Mouse (Mus musculus): ENCODE data around the gene Hoxa3. TPM values are rescaled to one million over a fixed set of nuclear protein-coding genes. Genes with fewer than 3 reads are reported as not detected.

Hoxa3 gene
- polyA plus RNA-seq, 1 experiment = 3.5 TPM

- 60% methylated on average over 11 of the region's 11 CpGs for WGBS
- H3K27ac ChIP-seq (ENCODE audit: control insufficient read depth, insufficient read depth, low read length) = no peak overlapping the region
- no peak for DNase-seq
- no peak overlapping the region for H3K4me3 ChIP-seq (ENCODE audit: control insufficient read depth, insufficient read depth, low read length)
- no peaks in the 10 kb centered on the region; the same call in 1 of the 2 replicates for H3K4me1 ChIP-seq (replicated peaks; ENCODE audit: control insufficient read depth, insufficient read depth, low read length)
- TF ChIP-seq POLR2A (IDR thresholded peaks at IDR 0.05; ENCODE audit: control insufficient read depth, extremely low read depth, insufficient read depth, low read length, poor library complexity) (no peak), CTCF (IDR thresholded peaks at IDR 0.05; ENCODE audit: borderline replicate concordance, control insufficient read depth, extremely low read depth, insufficient read depth, low read length, poor library complexity) (no peak)
- H3K36me3 ChIP-seq (ENCODE audit: control insufficient read depth, insufficient read depth, low read length) = no peaks in the 10 kb centered on the region
- H3K27me3 ChIP-seq (ENCODE audit: control insufficient read depth, insufficient read depth, low read length) = peaks cover 42% of the 10 kb centered on the region
These were observed 14.5 kb upstream of the Hoxa3 start for GRCm38 (mm10) chr6:52227470-52228222.

- Histone ChIP-seq H3K4me3 (ENCODE audit: control insufficient read depth, insufficient read depth, low read length) (no peak overlapping the region), H3K27me3 (ENCODE audit: control insufficient read depth, insufficient read depth, low read length) (peaks cover 38% of the 10 kb centered on the region), H3K4me1 (replicated peaks; ENCODE audit: control insufficient read depth, insufficient read depth, low read length) (no peaks in the 10 kb centered on the region; the same call in 1 of the 2 replicates), H3K36me3 (ENCODE audit: control insufficient read depth, insufficient read depth, low read length) (no peaks in the 10 kb centered on the region), H3K27ac (ENCODE audit: control insufficient read depth, insufficient read depth, low read length) (no peak overlapping the region)
- 20% methylated on average over 26 of the region's 26 CpGs for WGBS
- TF ChIP-seq CTCF (IDR thresholded peaks at IDR 0.05; ENCODE audit: borderline replicate concordance, control insufficient read depth, extremely low read depth, insufficient read depth, low read length, poor library complexity) (no peak), POLR2A (IDR thresholded peaks at IDR 0.05; ENCODE audit: control insufficient read depth, extremely low read depth, insufficient read depth, low read length, poor library complexity) (no peak)
- no peak for DNase-seq
These were observed 13.6 kb upstream of the Hoxa3 start for GRCm38 (mm10) chr6:52226569-52227257.

DNA sequence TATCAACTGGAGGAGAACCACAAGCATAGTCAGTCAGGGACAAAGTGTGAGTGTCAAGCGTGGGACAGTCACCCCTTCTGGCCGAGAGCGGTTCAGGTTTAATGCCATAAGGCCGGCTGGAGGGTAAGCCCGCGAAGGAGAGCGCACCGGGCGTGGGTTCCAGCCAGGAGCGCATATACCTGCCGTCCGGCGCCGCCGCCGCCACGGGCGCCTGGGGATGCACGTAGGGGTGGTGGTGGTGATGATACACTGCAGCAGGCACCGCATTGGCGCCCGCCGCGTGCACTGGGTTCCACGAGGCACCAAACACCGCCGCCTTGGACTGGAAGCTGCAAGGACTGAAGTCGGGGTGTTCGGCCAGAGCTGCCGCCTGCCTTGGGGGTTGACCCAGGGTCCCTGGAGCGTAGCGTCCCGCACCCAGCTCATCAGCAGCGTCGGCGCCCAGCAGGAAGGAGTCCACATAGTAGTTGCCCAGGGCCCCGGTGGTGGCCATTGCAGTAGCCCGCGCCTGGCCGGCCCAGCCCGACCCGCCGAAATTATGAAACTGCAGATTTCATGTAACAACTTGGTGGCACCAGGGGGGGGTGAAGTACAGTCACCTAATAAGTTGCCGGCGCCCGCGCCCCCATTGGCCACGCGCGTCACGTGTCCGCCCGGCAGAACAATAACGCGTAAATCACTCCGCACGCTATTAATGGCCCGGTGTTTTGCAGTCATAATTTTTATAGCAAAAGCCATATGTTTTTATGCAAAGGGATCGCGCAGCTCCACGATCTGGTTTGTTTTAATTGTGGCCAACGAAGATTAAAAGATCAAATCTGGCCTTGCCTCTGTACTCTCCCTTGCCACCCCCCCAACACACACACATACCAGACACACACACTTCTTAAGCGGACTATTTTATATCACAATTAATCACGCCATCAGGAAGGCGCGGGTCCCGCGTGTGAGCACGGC, 12.8 kb upstream of the Hoxa3 start:
- Histone ChIP-seq H3K27me3 (ENCODE audit: control insufficient read depth, insufficient read depth, low read length) (peaks cover 38% of the 10 kb centered on the region), H3K27ac (ENCODE audit: control insufficient read depth, insufficient read depth, low read length) (no peak overlapping the region), H3K36me3 (ENCODE audit: control insufficient read depth, insufficient read depth, low read length) (no peaks in the 10 kb centered on the region), H3K4me1 (replicated peaks; ENCODE audit: control insufficient read depth, insufficient read depth, low read length) (peaks cover 2% of the 10 kb centered on the region; the same call in 1 of the 2 replicates), H3K4me3 (ENCODE audit: control insufficient read depth, insufficient read depth, low read length) (no peak overlapping the region)
- DNase-seq = no peak
- no peak for TF ChIP-seq CTCF (IDR thresholded peaks at IDR 0.05; ENCODE audit: borderline replicate concordance, control insufficient read depth, extremely low read depth, insufficient read depth, low read length, poor library complexity)
- WGBS = 1% methylated on average over 69 of the region's 69 CpGs

GRCm38 (mm10) chr6:52224895-52225611, 11.9 kb upstream of the Hoxa3 start:
- H3K4me1 ChIP-seq (replicated peaks; ENCODE audit: control insufficient read depth, insufficient read depth, low read length) = peaks cover 2% of the 10 kb centered on the region; the same call in 1 of the 2 replicates
- peaks cover 35% of the 10 kb centered on the region for H3K27me3 ChIP-seq (ENCODE audit: control insufficient read depth, insufficient read depth, low read length)
- H3K36me3 ChIP-seq (ENCODE audit: control insufficient read depth, insufficient read depth, low read length) = no peaks in the 10 kb centered on the region
- no peak for DNase-seq
- no peak overlapping the region for H3K4me3 ChIP-seq (ENCODE audit: control insufficient read depth, insufficient read depth, low read length)
- WGBS = under 1% methylated on average over 36 of the region's 36 CpGs
- no peak overlapping the region for H3K27ac ChIP-seq (ENCODE audit: control insufficient read depth, insufficient read depth, low read length)
- no peak for TF ChIP-seq POLR2A (IDR thresholded peaks at IDR 0.05; ENCODE audit: control insufficient read depth, extremely low read depth, insufficient read depth, low read length, poor library complexity)

DNA sequence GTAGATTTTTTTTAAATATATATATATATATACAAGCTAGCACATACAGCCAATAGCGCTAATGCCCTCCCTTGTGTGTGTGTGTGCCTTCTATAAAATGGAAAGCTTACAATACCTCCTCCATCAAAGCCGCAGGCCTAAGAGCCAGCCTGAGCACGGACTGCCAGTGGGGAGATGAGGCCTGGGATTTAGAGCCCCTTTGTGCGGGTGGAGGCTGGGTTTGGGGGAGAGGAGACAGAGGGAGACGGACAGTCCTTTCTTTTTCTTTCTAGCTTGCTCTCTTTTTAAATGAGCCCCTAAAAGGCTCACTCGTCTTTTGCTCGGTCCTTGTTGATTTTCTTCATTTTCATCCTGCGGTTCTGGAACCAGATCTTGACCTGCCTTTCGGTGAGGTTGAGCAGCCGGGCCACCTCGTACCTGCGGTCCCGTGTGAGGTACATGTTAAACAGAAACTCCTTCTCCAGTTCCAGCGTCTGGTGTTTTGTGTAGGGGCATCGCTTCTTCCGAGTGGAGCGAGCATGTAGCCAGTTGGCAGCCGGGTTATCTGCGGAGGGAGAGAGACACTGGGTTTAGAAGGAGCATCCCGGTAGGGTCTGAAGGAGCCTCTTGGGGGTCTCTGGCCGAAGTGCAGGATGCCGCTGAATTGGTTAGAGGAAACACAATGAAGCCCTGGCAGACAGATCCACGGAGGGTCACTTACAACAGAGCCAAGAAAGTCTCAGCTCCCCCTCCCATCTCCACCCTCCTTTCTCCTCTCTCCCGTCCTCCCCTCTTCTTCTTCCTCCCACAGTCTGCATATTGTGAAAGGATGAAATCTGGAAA, 11.0 kb upstream of the Hoxa3 start:
- 9% methylated on average over 24 of the region's 24 CpGs for WGBS
- no peaks in the 10 kb centered on the region for H3K36me3 ChIP-seq (ENCODE audit: control insufficient read depth, insufficient read depth, low read length)
- H3K27ac ChIP-seq (ENCODE audit: control insufficient read depth, insufficient read depth, low read length) = no peak overlapping the region
- no peak overlapping the region for H3K4me3 ChIP-seq (ENCODE audit: control insufficient read depth, insufficient read depth, low read length)
- peaks cover 2% of the 10 kb centered on the region; the same call in 1 of the 2 replicates for H3K4me1 ChIP-seq (replicated peaks; ENCODE audit: control insufficient read depth, insufficient read depth, low read length)
- DNase-seq = no peak
- peaks cover 31% of the 10 kb centered on the region for H3K27me3 ChIP-seq (ENCODE audit: control insufficient read depth, insufficient read depth, low read length)
- TF ChIP-seq CTCF (IDR thresholded peaks at IDR 0.05; ENCODE audit: borderline replicate concordance, control insufficient read depth, extremely low read depth, insufficient read depth, low read length, poor library complexity) (no peak), POLR2A (IDR thresholded peaks at IDR 0.05; ENCODE audit: control insufficient read depth, extremely low read depth, insufficient read depth, low read length, poor library complexity) (no peak)
